Mouse (Mus musculus) kidney, embryonic 16.5 days (tissue): ENCODE measurements around the gene Paqr9. TPM values are rescaled to one million over a fixed set of nuclear protein-coding genes. Genes with fewer than 3 reads are reported as not detected.

Experiments
- ATAC-seq: fragments of 200-750 bp; cut with Nextera tagmentation; 2 replicates; pipeline ENCODE4 v1.8.0; 2017; ENCODE audit warnings: moderate TSS enrichment; ENCODE audit not compliant: low FRiP score, low TSS enrichment
- H3K27ac ChIP-seq: fragments of 300-500 bp; sonication (generic); 2 replicates; pipeline ENCODE4 v1.5.1; 2014; ENCODE audit warnings: low read length
- H3K27me3 ChIP-seq: fragments of 300-500 bp; sonication (generic); 2 replicates; pipeline ENCODE4 v1.6.1; 2014; ENCODE audit warnings: low read length, control low read depth, mixed read lengths; ENCODE audit not compliant: insufficient read depth
- H3K36me3 ChIP-seq: fragments of 300-500 bp; sonication (generic); 2 replicates; pipeline ENCODE4 v1.6.1; 2014; ENCODE audit warnings: low read length, control low read depth, mixed read lengths; ENCODE audit not compliant: insufficient read depth
- H3K4me1 ChIP-seq: fragments of 300-500 bp; sonication (generic); 2 replicates; pipeline ENCODE4 v1.6.1; 2014; ENCODE audit warnings: low read length, control low read depth, mixed read lengths; ENCODE audit not compliant: insufficient read depth
- H3K4me2 ChIP-seq: fragments of 300-500 bp; sonication (generic); replicated peaks from 2 replicates; pipeline ENCODE4 v1.6.1; 2014; ENCODE audit warnings: low read depth, low read length
- H3K4me3 ChIP-seq: fragments of 300-500 bp; sonication (generic); 2 replicates; pipeline ENCODE4 v1.5.1; 2014; ENCODE audit warnings: mild to moderate bottlenecking, low read length
- H3K9ac ChIP-seq: fragments of 300-500 bp; sonication (generic); replicated peaks from 2 replicates; pipeline ENCODE4 v1.6.1; 2014; ENCODE audit warnings: low read length
- H3K9me3 ChIP-seq: fragments of 300-500 bp; sonication (generic); 2 replicates; pipeline ENCODE4 v1.6.1; 2016; ENCODE audit warnings: low read length, control low read depth
- WGBS: fragments of 180-500 bp; shearing (Covaris S2); extraction: QIAGEN DNeasy Blood & Tissue Kit; methylation state at CpG from one replicate; pipeline ENCODE4 v1.1.7; 2014; 5-methylcytosine and 5-hydroxymethylcytosine counted together
- polyA plus RNA-seq: library from polyadenylated mRNA; unstranded; fragments of >200 nt; fragmentation: Nextera tagmentation; extraction: Ambion mirVana; gene quantifications from 2 replicates; pipeline ENCODE4 v1.2.1, GENCODE M21; 2015

Gene Paqr9
- polyA plus RNA-seq, 1 experiment from 2014 or later: 1.00 TPM

DNA sequence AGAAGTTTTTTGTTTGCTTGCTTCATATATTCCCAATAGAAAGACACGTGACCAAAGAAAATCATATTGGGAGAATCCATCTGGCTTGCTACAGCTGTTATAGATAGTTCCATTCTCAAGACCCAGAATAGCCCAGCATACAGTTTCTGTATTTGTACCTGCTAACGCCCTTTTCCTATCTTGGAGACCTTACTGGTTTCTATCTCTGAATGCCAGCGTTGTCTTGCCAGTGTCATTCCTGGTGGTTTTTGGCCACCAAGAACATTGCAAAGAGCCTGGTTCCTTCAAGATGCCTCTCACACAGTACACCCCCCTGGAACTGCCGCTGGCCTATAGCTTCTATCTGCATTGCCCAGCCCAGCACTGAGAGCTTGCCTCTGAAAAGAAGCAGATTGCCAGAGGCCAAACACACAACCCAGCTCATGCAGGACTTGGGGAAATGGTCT lies 3.4 kb upstream of the Paqr9 start:
- H3K36me3 ChIP-seq: no peaks in the 10 kb centered on the region
- no peak overlapping the region for H3K4me3 ChIP-seq
- 89% methylated on average over 4 of the region's 4 CpGs for WGBS
- H3K27ac ChIP-seq: no peak overlapping the region
- H3K27me3 ChIP-seq: peaks cover 63% of the 10 kb centered on the region
- H3K9ac ChIP-seq: no peak overlapping the region
- ATAC-seq: no peak
- H3K9me3 ChIP-seq: no peaks in the 10 kb centered on the region
- no peak overlapping the region for H3K4me2 ChIP-seq
- H3K4me1 ChIP-seq: peaks cover 16% of the 10 kb centered on the region

DNA sequence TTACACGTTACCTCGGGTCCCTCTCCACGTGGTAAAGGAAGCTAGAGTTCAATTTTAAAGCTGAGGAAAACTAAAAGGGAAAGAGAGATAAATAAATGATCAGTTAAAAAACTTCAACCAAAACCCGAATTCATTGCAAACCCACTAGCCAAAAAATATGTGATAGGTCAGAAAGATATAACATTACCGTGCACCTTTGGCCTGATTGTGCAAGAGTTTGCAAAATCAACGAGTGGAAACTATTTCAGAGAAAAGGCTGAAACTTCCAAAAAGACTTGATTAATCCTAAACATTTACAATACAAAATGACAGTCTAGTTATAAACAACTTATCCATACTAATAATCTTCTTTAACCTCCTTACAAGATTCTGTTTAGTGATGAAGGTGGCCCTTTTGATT lies 1.7 kb upstream of the Paqr9 start:
- peaks cover 77% of the 10 kb centered on the region for H3K27me3 ChIP-seq

DNA sequence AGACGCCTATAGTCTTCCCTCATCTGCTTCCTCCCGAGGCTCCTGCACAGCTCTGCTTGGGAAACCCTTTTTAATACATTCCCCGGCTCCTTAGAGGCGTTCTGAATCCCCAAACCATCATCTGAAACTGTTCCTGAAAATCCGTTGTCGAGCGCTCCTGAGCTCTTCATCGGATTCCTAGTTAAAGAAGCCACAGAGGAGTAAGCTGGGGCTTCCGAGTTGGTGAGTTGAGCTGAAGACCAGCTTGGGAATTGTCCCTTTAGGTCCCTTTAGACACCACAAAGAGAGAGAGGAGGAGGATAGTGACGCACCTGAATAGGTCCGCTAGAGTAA lies 765 bp upstream of the Paqr9 start:
- Histone ChIP-seq H3K36me3 (no peaks in the 10 kb centered on the region), H3K4me1 (peaks cover 16% of the 10 kb centered on the region), H3K4me3 (peak overlapping the region; percentile 66), H3K4me2 (peak overlapping the region; percentile 97), H3K9me3 (no peaks in the 10 kb centered on the region), H3K27ac (no peak overlapping the region), H3K9ac (no peak overlapping the region), H3K27me3 (peaks cover 86% of the 10 kb centered on the region)
- WGBS: 11% methylated on average over 11 of the region's 11 CpGs
- no peak for ATAC-seq

More for the DNA sequence above, 1.7 kb upstream of the Paqr9 start:
- H3K4me1 ChIP-seq: peaks cover 16% of the 10 kb centered on the region
- WGBS: 69% methylated on average over 6 of the region's 6 CpGs
- no peaks in the 10 kb centered on the region for H3K36me3 ChIP-seq
- no peak overlapping the region for H3K4me3 ChIP-seq
- H3K9ac ChIP-seq: no peak overlapping the region
- ATAC-seq: no peak
- H3K27ac ChIP-seq: no peak overlapping the region
- no peaks in the 10 kb centered on the region for H3K9me3 ChIP-seq
- no peak overlapping the region for H3K4me2 ChIP-seq

DNA sequence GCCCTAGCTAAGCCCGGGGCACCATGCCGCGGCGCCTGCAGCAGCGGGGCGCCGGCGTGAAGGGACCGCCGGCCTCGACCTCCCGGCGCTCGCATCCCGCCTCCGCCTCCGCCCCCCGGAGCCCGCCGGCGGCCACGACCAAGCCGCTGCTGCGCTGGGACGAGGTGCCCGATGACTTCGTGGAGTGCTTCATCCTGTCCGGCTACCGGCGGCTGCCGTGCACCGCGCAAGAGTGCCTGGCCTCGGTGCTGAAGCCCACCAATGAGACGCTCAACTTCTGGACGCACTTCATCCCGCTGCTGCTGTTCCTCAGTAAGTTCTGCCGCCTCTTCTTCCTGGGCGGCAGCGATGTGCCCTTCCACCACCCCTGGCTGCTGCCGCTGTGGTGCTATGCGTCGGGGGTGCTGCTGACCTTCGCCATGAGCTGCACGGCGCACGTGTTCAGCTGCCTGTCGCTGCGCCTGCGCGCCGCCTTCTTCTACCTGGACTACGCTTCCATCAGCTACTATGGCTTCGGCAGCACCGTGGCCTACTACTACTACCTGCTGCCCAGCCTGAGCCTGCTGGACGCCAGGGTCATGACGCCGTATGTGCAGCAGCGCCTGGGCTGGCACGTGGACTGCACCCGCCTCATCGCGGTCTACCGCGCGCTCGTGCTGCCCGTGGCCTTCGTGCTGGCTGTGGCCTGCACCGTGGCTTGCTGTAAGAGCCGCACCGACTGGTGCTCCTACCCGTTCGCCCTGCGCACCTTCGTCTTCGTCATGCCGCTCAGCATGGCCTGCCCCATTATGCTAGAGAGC lies 679 bp downstream of the Paqr9 start:
- no peak overlapping the region for H3K27ac ChIP-seq
- peak overlapping the region; percentile 66 for H3K4me3 ChIP-seq
- H3K27me3 ChIP-seq: peaks cover 89% of the 10 kb centered on the region
- no peaks in the 10 kb centered on the region for H3K36me3 ChIP-seq
- no peaks in the 10 kb centered on the region for H3K9me3 ChIP-seq
- 14% methylated on average over 57 of the region's 78 CpGs for WGBS
- H3K4me2 ChIP-seq: peak overlapping the region; percentile 97
- peak; percentile 75 for ATAC-seq
- peak overlapping the region; percentile 65 for H3K9ac ChIP-seq
- H3K4me1 ChIP-seq: peaks cover 16% of the 10 kb centered on the region

DNA sequence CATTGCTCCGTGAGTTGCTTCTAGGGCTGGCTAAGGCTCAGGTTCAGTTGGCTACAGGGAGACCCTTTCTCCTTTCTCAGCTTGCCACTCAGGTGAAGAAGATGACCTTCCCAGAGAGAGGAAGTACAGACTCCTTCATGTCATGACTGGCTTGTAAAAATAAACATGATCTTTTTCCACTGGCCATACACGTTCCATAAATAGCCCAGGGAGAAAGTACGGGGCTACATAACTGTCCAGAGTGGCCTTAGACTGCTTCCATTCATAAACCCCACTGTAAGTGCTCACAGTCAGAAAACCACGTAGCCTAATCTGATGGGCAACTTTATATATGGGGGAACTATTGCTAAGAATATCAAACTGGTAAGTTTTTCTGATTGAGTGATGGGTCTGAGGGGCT lies 4.6 kb downstream of the Paqr9 start:
- Histone ChIP-seq H3K9ac (no peak overlapping the region), H3K27me3 (peaks cover 51% of the 10 kb centered on the region), H3K4me3 (no peak overlapping the region), H3K4me2 (no peak overlapping the region), H3K36me3 (no peaks in the 10 kb centered on the region), H3K9me3 (no peaks in the 10 kb centered on the region), H3K4me1 (peaks cover 11% of the 10 kb centered on the region), H3K27ac (no peak overlapping the region)
- no peak for ATAC-seq
- WGBS: 60% methylated on average over 4 of the region's 4 CpGs

DNA sequence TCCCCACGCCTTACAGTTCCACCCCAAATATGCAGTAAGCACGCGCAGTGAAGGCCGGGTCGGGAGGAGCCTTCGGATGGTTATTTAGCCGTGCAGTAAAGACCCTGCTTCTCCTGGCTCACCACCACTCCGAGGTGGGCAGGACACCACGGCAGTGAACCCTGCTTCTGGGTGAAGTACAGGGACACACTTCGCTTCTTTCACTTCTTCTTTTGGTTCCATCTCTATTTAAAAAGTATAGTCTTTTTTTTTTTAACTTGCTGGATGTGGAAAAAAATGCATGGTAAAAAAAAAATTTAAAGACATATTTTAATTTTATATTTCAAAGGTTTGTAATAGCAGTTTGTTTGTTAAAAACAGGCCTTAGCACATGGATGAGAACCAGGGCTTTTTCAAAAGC lies 6.9 kb downstream of the Paqr9 start:
- Histone ChIP-seq H3K4me2 (no peak overlapping the region), H3K4me3 (no peak overlapping the region), H3K27ac (no peak overlapping the region), H3K9ac (no peak overlapping the region), H3K36me3 (no peaks in the 10 kb centered on the region), H3K9me3 (no peaks in the 10 kb centered on the region), H3K4me1 (no peaks in the 10 kb centered on the region), H3K27me3 (peaks cover 27% of the 10 kb centered on the region)
- 84% methylated on average over 10 of the region's 10 CpGs for WGBS
- ATAC-seq: no peak

DNA sequence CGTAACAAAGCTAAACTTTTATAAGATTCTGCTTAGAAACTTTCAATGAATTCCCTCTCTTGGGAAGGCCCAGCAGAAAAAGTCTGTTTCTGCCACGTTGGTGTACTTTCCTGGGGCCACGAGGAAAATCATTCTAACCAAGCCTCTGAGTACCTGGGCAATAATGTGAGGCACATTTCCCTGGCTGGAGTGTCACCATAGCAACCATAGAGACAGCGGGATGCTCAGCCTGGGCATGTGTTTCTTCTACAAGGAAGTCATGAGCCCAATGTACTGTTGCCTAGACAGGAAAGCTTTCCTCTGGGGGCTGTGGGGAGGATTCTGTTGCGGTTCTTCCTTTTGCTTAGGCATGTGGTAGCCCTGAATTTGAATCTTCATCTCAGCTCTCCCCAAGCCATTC lies 7.5 kb downstream of the Paqr9 start:
- Histone ChIP-seq H3K27me3 (peaks cover 22% of the 10 kb centered on the region), H3K9me3 (no peaks in the 10 kb centered on the region), H3K36me3 (no peaks in the 10 kb centered on the region), H3K4me3 (no peak overlapping the region), H3K4me1 (no peaks in the 10 kb centered on the region), H3K27ac (no peak overlapping the region), H3K9ac (no peak overlapping the region), H3K4me2 (no peak overlapping the region)
- 64% methylated on average over 5 of the region's 5 CpGs for WGBS
- no peak for ATAC-seq

DNA sequence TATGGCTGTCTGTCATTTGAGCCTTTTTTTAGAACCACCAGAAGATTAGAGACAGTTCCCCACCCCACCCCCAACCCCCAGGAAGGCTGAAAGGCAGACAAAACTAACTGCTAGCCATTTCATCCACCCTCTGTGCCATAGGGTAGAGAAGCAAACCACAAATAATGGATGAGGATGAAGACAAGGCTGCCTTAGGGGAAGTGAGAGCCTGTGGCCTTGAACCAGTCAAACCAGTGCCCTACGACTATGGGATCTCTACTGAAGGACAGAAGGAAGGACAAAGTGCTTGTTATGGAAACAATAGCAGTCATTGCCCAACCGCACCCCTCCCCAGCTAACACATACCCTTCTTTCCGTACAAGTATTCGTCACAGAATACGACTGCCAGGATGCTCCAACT lies 9.8 kb downstream of the Paqr9 start:
- no peak overlapping the region for H3K27ac ChIP-seq
- no peaks in the 10 kb centered on the region for H3K36me3 ChIP-seq
- 95% methylated on average over 5 of the region's 5 CpGs for WGBS
- H3K4me1 ChIP-seq: no peaks in the 10 kb centered on the region
- no peak overlapping the region for H3K4me3 ChIP-seq
- no peak overlapping the region for H3K9ac ChIP-seq
- no peak for ATAC-seq
- H3K27me3 ChIP-seq: peaks cover 2% of the 10 kb centered on the region
- no peak overlapping the region for H3K4me2 ChIP-seq
- no peaks in the 10 kb centered on the region for H3K9me3 ChIP-seq

DNA sequence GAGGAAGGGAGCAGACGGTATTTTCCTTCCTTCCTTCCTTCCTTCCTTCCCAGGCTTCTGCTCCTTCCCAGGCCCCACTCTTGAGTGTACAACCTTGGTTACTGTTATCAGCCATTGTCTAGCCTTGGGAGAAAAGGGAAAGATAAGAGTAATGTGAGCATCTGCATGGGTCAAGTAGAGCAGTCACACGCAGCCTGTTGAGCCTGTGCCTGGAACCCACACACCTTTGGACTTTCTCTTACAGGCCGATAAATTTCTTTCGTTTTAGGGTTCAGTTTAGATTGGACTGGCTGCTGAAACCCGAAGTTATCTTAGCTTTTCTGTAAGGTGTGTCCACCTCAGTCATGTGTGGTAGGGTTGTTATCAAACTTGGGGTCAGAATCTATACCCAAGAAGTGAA lies 10.5 kb downstream of the Paqr9 start:
- Histone ChIP-seq H3K4me2 (no peak overlapping the region), H3K4me1 (no peaks in the 10 kb centered on the region), H3K9ac (no peak overlapping the region), H3K27ac (no peak overlapping the region), H3K27me3 (no peaks in the 10 kb centered on the region), H3K36me3 (no peaks in the 10 kb centered on the region), H3K4me3 (no peak overlapping the region), H3K9me3 (no peaks in the 10 kb centered on the region)
- 92% methylated on average over 5 of the region's 5 CpGs for WGBS
- no peak for ATAC-seq

DNA sequence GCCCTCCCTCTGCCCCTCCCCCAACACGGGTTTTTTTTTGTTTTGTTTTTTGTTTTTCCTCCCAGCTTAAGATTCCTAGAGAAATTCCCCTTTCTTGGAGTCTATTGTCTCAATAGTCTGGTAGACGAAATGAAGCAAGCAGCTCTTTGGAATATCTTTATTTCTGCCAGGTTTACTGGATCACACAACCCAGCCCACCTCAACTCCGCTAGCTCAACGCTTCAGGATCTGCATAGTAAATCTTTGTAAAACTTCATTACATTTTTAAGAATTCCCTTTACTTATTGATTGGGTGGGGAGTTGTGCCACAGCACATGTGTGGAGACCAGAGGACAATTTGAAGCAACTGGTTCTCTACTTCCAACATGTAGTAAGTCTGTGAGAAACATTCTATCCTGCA lies 11.1 kb downstream of the Paqr9 start:
- no peak for ATAC-seq
- Histone ChIP-seq H3K4me1 (no peaks in the 10 kb centered on the region), H3K27me3 (no peaks in the 10 kb centered on the region), H3K4me3 (no peak overlapping the region), H3K27ac (no peak overlapping the region), H3K4me2 (no peak overlapping the region), H3K9ac (no peak overlapping the region), H3K36me3 (no peaks in the 10 kb centered on the region), H3K9me3 (no peaks in the 10 kb centered on the region)
- WGBS: 86% methylated on average over 4 of the region's 4 CpGs
